Mouse (Mus musculus): ENCODE data around the gene Filip1l. TPM values are rescaled to one million over a fixed set of nuclear protein-coding genes. Genes with fewer than 3 reads are reported as not detected.

Filip1l gene
- polyA plus RNA-seq, 1 experiment from 2014 or later = 6.6 TPM

DNA sequence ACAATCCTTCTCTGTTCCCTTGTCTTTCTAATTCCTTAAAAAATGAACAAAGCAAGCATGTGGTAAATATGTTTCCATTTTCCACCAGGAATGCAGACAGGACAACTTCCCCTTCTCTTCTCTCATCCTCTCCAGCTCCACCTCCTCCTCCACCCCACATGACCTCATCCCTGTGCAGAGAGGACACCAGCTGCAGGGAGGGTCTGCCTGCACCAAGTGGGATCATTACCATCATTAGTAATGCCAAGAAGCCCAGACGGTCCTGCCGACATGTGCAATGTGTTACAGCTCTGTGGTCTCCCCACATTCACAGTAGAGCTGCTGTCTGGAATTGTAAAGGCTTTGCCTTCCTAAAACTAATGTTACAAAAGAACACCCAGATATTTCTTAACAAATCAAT, 63.2 kb downstream of the Filip1l start:
- Histone ChIP-seq H3K4me2 (no peak overlapping the region), H3K9ac (no peak overlapping the region), H3K36me3 (replicated peaks) (no peaks in the 10 kb centered on the region), H3K9me3 (no peaks in the 10 kb centered on the region), H3K27me3 (no peaks in the 10 kb centered on the region), H3K4me3 (replicated peaks) (no peak overlapping the region), H3K27ac (no peak overlapping the region), H3K4me1 (no peaks in the 10 kb centered on the region)
- no peak for ATAC-seq (ENCODE audit: low FRiP score)
- WGBS = 66% methylated on average over 2 of the region's 2 CpGs

DNA sequence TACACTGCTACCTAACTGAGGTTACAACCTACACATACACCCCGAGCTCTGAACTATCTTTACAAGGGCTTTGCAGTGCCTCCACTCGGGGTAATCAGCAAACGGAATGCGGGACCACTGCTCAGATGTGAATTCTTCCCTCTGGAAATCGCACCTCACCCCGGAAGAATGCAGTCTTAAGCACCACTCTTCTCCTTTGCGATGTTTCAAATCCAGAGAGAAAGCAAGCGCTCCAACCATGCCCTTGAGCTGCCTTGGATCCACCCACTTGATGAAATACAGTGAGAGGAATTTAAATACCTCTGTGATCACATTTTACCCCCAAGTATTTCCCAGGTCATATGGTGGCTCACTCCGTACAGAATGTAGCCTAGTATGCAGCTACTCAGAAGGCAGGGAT, 64.1 kb downstream of the Filip1l start:
- 89% methylated on average over 9 of the region's 9 CpGs for WGBS
- Histone ChIP-seq H3K4me3 (replicated peaks) (no peak overlapping the region), H3K4me1 (no peaks in the 10 kb centered on the region), H3K27ac (no peak overlapping the region), H3K9ac (no peak overlapping the region), H3K36me3 (replicated peaks) (no peaks in the 10 kb centered on the region), H3K9me3 (no peaks in the 10 kb centered on the region), H3K27me3 (no peaks in the 10 kb centered on the region), H3K4me2 (no peak overlapping the region)
- ATAC-seq (ENCODE audit: low FRiP score) = no peak

DNA sequence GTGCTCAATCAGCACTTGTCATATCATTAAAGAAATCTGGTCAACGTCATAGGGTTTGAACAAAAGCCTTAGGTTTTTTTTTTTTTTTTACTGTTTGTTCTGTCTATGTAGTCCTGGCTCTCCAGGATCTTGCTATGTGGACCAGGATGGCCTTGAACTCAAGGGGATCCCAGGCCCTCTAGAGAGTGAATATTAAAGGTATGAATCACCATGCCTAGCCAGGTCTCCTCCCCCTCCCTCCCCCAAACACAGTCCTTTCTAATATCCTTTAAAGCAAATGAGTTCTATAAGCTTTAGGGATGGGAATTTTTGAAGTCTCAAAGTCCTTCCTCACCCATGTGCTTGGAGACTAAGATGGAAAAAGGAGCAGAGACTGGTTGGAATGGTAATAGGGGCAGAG, 65.1 kb downstream of the Filip1l start:
- Histone ChIP-seq H3K27me3 (no peaks in the 10 kb centered on the region), H3K4me2 (no peak overlapping the region), H3K9ac (no peak overlapping the region), H3K27ac (no peak overlapping the region), H3K4me1 (no peaks in the 10 kb centered on the region; the same call in 1 of the 2 replicates), H3K4me3 (replicated peaks) (no peak overlapping the region), H3K9me3 (no peaks in the 10 kb centered on the region), H3K36me3 (replicated peaks) (no peaks in the 10 kb centered on the region)
- ATAC-seq (ENCODE audit: low FRiP score) = no peak
- WGBS = 84% methylated on average over 1 of the region's 1 CpGs

DNA sequence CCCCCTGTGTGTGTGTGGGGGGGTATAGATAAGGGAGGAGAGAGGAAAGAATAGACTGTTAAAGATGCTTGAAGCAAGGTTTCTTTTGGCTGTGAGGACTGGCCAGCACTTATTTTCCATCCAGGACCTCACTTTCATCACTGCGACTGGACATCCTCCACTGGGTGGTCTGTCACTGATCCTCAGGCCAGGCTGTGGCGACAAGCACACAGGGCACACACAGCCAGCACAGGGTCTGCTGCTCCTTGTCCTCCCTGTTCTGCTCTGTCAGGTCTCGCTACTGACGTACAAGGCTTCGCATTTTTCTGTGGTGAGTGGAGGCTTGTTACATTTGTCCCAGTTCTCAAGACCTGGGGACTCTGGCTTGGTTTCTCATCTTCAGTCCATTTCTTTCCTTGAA, 66.4 kb downstream of the Filip1l start:
- 69% methylated on average over 5 of the region's 5 CpGs for WGBS
- Histone ChIP-seq H3K9me3 (no peaks in the 10 kb centered on the region), H3K4me1 (no peaks in the 10 kb centered on the region; the same call in 1 of the 2 replicates), H3K36me3 (replicated peaks) (no peaks in the 10 kb centered on the region), H3K27ac (no peak overlapping the region), H3K9ac (no peak overlapping the region), H3K4me2 (no peak overlapping the region), H3K27me3 (no peaks in the 10 kb centered on the region), H3K4me3 (replicated peaks) (no peak overlapping the region)
- no peak for ATAC-seq (ENCODE audit: low FRiP score)

DNA sequence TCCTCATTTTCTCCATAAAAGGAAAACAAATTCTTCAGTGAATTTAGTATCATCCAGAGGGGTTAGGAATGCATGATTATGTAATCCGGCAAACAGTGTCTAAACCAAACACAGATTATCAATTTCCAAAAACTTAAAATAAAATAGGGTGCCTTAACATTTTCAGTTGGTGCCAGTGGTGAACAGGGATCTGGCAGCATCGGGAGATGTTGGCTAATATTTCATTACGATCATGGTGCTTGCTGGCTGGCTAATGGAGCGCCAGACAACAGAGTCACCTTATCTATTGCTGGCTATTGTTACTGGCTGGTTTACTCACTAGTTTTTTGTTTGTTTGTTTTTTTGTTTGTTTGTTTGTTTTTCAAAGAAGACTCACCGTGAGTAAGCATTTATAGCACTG, 67.0 kb downstream of the Filip1l start:
- 92% methylated on average over 5 of the region's 5 CpGs for WGBS
- no peaks in the 10 kb centered on the region for H3K36me3 ChIP-seq (replicated peaks)
- no peak overlapping the region for H3K9ac ChIP-seq
- ATAC-seq (ENCODE audit: low FRiP score) = no peak
- no peak overlapping the region for H3K27ac ChIP-seq
- no peaks in the 10 kb centered on the region for H3K27me3 ChIP-seq
- no peaks in the 10 kb centered on the region; the same call in 1 of the 2 replicates for H3K4me1 ChIP-seq
- H3K4me3 ChIP-seq (replicated peaks) = no peak overlapping the region
- no peaks in the 10 kb centered on the region for H3K9me3 ChIP-seq
- no peak overlapping the region for H3K4me2 ChIP-seq

DNA sequence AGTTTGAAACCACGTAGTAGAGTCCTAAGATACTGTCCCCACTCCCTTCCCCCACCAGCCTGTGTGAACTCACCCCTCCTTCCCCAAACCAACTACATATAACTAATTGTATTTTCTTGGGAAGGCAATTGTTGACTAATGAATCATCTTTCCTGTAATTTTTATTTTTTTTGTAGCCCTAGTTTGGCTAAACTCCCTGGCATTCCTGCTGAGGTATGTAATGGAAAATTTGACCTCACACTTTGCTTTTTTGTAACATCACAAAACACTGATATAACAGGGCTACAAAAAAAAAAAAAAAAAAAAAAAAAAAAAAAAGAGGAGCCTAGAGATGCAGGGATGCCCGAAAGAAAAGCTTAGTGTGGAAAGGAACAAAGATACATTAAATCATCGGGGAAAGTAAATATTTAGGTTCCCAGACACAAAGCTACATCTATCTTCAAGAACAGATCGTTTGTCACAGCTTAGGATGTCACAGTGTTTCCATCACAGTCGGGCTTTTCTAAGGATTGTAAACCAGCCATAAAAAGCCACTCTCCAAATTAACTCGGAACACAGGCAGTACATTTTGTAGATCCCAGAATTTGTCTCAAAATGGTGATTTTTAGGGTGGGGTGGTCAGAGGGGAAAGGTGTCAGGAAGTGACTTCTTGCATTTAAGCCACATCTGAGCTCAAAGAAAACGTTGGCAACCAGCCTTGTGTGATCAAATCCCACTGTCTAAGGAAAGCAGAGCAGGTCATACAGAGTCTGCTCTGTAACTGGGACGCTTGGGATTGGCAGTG, 68.1 kb downstream of the Filip1l start:
- no peaks in the 10 kb centered on the region for H3K36me3 ChIP-seq (replicated peaks)
- no peak overlapping the region for H3K4me3 ChIP-seq (replicated peaks)
- WGBS = 72% methylated on average over 8 of the region's 8 CpGs
- no peaks in the 10 kb centered on the region; the same call in 1 of the 2 replicates for H3K4me1 ChIP-seq
- H3K9me3 ChIP-seq = no peaks in the 10 kb centered on the region
- no peaks in the 10 kb centered on the region for H3K27me3 ChIP-seq
- H3K4me2 ChIP-seq = no peak overlapping the region
- no peak for ATAC-seq (ENCODE audit: low FRiP score)
- no peak overlapping the region for H3K27ac ChIP-seq
- H3K9ac ChIP-seq = no peak overlapping the region

DNA sequence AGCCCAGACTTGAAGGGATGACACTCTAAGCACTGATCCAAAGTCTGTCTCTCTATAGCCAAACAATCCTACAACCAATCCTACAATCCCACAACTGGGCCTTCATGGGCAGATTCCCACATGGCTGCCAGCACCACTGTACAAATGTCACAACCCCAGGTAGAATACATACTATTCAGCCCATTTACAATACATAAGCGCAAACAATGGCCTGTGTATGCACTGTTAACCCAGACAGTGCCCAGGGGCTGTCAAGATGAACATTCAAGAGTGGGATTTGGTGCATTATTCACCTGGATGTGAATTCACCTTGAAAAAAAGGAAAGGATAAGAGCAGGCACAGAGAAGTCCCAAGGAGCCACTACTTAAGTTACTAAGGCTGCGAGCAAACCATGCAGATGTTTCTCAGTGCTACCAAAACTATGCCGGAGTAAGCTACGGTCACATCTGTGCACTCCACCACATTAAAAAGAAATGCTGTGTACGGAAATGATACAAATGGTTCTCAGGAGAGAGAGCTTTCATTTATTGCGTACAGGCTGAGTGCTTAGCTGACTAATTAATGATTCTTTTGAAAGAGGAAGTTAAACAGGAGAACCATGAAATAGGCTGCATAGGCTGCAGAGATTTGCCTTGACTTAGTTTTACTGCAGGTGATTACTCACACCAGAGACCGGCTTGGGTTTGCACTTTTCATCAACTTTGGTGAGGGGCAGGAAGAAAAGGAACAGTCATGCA, 69.0 kb downstream of the Filip1l start:
- H3K4me3 ChIP-seq (replicated peaks) = no peak overlapping the region
- no peaks in the 10 kb centered on the region for H3K36me3 ChIP-seq (replicated peaks)
- no peaks in the 10 kb centered on the region; the same call in 1 of the 2 replicates for H3K4me1 ChIP-seq
- H3K9me3 ChIP-seq = no peaks in the 10 kb centered on the region
- H3K27me3 ChIP-seq = no peaks in the 10 kb centered on the region
- H3K27ac ChIP-seq = no peak overlapping the region
- ATAC-seq (ENCODE audit: low FRiP score) = no peak
- H3K9ac ChIP-seq = no peak overlapping the region
- no peak overlapping the region for H3K4me2 ChIP-seq
- WGBS = 82% methylated on average over 7 of the region's 7 CpGs

DNA sequence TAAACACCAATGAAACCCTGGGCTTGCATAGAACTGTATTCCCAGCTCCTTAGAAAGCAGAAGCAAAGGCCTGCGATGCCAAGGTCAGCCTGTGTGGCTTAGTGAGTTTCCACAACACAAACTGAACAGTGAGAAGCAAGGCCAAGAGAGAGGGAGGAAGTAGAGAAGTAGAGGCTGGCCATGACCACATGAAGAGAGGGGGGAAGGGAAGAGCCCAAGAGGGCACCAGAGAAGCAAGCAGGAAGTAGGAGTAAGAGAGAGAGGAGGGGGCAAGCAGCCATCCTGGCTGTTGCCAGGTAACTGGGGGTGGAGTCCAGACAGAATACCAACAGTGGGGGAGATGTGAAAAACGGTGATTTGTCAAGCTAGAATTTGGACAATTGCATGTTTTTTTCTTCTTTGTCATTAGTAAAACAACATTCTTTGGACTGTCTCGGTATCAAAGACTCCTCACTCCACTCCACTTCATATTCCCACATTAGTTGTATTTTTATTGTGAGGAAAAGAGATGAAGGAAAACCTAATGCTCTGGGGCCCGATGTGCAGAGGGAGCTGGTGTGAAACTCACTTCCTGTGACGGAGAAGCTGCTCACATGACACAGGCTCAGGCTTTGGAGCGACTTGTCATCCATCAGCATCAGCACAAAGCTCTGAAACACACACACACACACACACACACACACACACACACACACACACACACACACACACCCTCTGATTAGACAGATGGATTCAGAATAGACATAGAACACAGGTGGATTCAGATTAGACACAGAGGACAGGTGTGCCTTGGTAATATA, 70.3 kb downstream of the Filip1l start:
- no peak overlapping the region for H3K4me2 ChIP-seq
- ATAC-seq (ENCODE audit: low FRiP score) = no peak
- H3K9ac ChIP-seq = no peak overlapping the region
- no peaks in the 10 kb centered on the region for H3K9me3 ChIP-seq
- no peak overlapping the region for H3K27ac ChIP-seq
- H3K4me3 ChIP-seq (replicated peaks) = no peak overlapping the region
- 58% methylated on average over 6 of the region's 6 CpGs for WGBS
- no peaks in the 10 kb centered on the region; the same call in 1 of the 2 replicates for H3K4me1 ChIP-seq
- no peaks in the 10 kb centered on the region for H3K36me3 ChIP-seq (replicated peaks)
- H3K27me3 ChIP-seq = no peaks in the 10 kb centered on the region

DNA sequence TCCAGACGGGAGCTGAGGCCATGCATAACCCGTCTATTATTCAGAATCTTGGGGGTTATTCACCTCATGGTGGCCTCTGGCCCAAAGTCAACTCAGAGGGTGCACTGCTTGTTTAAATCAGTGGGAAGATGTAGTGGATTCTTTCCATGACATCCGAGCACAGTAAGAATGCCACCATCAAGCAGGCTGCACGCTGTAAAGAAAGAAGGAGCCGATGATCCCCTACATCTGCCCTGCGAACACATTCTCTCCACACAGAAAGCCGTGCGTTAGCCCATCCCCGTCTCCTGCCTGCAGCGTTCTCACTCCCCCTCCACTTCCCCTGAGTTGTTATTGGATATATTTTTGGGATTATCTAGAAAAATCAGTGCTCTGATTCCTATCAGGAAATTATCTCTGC, 73.8 kb downstream of the Filip1l start:
- H3K9me3 ChIP-seq = no peaks in the 10 kb centered on the region
- 71% methylated on average over 10 of the region's 10 CpGs for WGBS
- no peak overlapping the region for H3K9ac ChIP-seq
- ATAC-seq (ENCODE audit: low FRiP score) = no peak
- H3K36me3 ChIP-seq (replicated peaks) = no peaks in the 10 kb centered on the region
- no peaks in the 10 kb centered on the region for H3K27me3 ChIP-seq
- H3K4me3 ChIP-seq (replicated peaks) = no peak overlapping the region
- no peak overlapping the region for H3K27ac ChIP-seq
- no peak overlapping the region for H3K4me2 ChIP-seq
- H3K4me1 ChIP-seq = no peaks in the 10 kb centered on the region; the same call in 1 of the 2 replicates

DNA sequence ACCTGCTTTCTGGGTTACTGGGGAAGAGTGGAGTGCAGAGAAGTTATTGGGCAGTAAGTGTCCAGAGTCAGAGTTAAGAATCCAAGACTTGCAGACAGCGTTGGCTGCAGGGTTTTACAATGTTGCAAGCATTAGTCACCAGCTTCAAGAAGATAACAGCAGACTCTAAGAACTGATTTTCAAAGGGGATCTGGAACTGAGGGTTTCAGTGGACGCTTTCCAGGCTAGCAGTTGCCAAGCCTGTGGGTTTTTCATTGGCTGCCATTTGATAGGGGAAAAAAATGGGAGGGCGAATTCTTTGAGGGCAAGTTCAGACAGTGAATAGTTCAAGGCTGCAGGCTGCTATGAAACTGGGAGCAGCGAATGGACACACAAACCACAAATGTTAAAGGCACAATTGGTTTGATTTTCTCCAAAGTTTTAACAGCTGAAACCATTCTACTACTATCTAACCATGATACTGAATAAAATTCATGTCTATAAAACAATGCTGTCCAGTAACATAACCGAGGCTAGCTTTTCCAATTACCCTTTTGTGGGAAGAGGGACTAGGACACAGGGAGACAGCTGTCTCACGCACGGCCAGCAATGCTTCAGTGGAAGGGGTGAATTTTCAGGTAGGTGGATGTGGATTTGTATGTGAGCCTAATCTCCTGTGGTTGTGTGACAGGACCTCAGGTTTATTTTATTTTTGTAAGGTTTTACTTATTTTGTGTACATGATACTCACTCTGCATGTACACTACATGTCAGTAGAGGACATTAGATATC, 74.8 kb downstream of the Filip1l start:
- 86% methylated on average over 7 of the region's 7 CpGs for WGBS
- H3K4me3 ChIP-seq (replicated peaks) = no peak overlapping the region
- H3K27ac ChIP-seq = no peak overlapping the region
- no peaks in the 10 kb centered on the region for H3K27me3 ChIP-seq
- no peaks in the 10 kb centered on the region for H3K9me3 ChIP-seq
- no peak overlapping the region for H3K9ac ChIP-seq
- ATAC-seq (ENCODE audit: low FRiP score) = no peak
- no peaks in the 10 kb centered on the region for H3K36me3 ChIP-seq (replicated peaks)
- H3K4me2 ChIP-seq = no peak overlapping the region
- no peaks in the 10 kb centered on the region; the same call in 1 of the 2 replicates for H3K4me1 ChIP-seq

DNA sequence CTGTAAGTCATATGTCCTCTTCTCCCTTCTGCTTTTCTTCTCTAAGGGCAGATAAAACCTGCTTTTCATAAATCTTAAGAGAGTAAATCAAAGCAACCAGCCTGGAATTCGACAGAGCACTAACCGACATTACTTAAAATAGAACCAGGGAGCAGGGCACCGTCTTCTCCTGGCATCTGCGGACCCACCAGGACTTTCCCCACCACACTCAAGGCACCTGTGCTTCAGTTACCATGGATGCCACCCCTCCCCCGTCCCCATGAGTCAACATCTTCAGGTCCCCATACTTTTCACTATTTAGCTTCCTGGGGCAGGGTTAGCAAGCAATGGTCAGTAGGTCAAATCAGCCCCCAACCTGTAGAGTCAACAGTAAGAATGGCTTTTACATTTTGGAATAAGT, 76.1 kb downstream of the Filip1l start:
- Histone ChIP-seq H3K4me1 (no peaks in the 10 kb centered on the region), H3K27ac (no peak overlapping the region), H3K27me3 (no peaks in the 10 kb centered on the region), H3K36me3 (replicated peaks) (no peaks in the 10 kb centered on the region), H3K9ac (no peak overlapping the region), H3K4me3 (replicated peaks) (no peak overlapping the region), H3K9me3 (no peaks in the 10 kb centered on the region), H3K4me2 (no peak overlapping the region)
- 88% methylated on average over 5 of the region's 5 CpGs for WGBS
- no peak for ATAC-seq (ENCODE audit: low FRiP score)

DNA sequence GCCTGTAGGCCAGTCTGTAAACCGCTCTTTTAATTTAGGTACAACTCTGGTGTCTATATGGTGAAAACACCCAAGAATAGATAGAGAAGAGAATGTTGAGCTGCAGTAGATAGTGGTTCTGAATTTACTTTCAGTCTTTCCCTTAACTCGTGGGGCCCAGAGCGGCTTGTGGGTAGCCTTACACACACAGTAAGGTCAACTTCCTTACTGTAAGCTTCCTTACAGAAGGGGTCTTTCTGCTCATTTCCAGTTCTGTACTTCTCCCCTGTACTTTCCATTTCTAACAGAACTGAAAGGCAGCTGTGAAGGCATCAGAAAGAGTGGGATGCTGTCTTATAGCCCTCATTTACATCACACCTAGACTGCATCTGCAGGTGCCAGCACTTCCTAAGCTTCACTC, 78.4 kb downstream of the Filip1l start:
- H3K9ac ChIP-seq = no peak overlapping the region
- no peaks in the 10 kb centered on the region for H3K36me3 ChIP-seq (replicated peaks)
- H3K4me3 ChIP-seq (replicated peaks) = no peak overlapping the region
- no peak overlapping the region for H3K27ac ChIP-seq
- H3K27me3 ChIP-seq = no peaks in the 10 kb centered on the region
- no peaks in the 10 kb centered on the region for H3K9me3 ChIP-seq
- no peak overlapping the region for H3K4me2 ChIP-seq
- 91% methylated on average over 3 of the region's 3 CpGs for WGBS
- no peak for ATAC-seq (ENCODE audit: low FRiP score)
- H3K4me1 ChIP-seq = no peaks in the 10 kb centered on the region
